Mouse (Mus musculus): Measurements from ENCODE around the gene Fcho2.

GRCm38 (mm10) chr13:98819094-98819493 lies 3.8 kb upstream of the Fcho2 start:
- TF ChIP-seq CTCF (IDR thresholded peaks at IDR 0.05; ENCODE audit: borderline replicate concordance, extremely low read depth, insufficient read depth, insufficient read length) (no peak), POLR2A (IDR thresholded peaks at IDR 0.05; ENCODE audit: borderline replicate concordance, extremely low read depth, insufficient read depth, insufficient read length, poor library complexity, severe bottlenecking) (no peak)

All from brain, embryonic 14.5 days (tissue).